Mouse (Mus musculus): Measurements from ENCODE around the gene Klhl25. TPM values are rescaled to one million over a fixed set of nuclear protein-coding genes. Genes with fewer than 3 reads are reported as not detected.
"Not testable (repeated sequence)": the region's sequence is repeated elsewhere in the genome, so short reads cannot be mapped to it uniquely, and the experiment has no call there.

Gene Klhl25
- total RNA-seq, 2 experiments from 2014 or later = 4.0 to 4.6 TPM

GRCm38 (mm10) chr7:75848776-75849670, 913 bp downstream of the Klhl25 start:
- intact Hi-C loops (cut with DNase I) = loop anchor here (1.0 kb wide), 1 partner anchor 31 kb away; no protein-coding TSS in a partner anchor
- no peak for TF ChIP-seq CTCF (IDR thresholded peaks at IDR 0.05)
- peak overlapping the region; percentile 94 for H3K27ac ChIP-seq
- peak overlapping the region; percentile 96 for H3K4me3 ChIP-seq
- DNase-seq = peak; percentile 48

- H3K4me3 ChIP-seq; H3K27ac ChIP-seq; intact Hi-C loops (cut with DNase I); DNase-seq: not testable (repeated sequence)
Observed at GRCm38 (mm10) chr7:75850396-75850795, 2.3 kb downstream of the Klhl25 start.

- intact Hi-C loops (cut with DNase I) = no loop called here
- no peak overlapping the region for H3K4me3 ChIP-seq
- H3K27ac ChIP-seq = no peak overlapping the region
- TF ChIP-seq CTCF (IDR thresholded peaks at IDR 0.05) = no peak
- DNase-seq = no peak
Observed at GRCm38 (mm10) chr7:75851290-75851689, 3.2 kb downstream of the Klhl25 start.

DNA sequence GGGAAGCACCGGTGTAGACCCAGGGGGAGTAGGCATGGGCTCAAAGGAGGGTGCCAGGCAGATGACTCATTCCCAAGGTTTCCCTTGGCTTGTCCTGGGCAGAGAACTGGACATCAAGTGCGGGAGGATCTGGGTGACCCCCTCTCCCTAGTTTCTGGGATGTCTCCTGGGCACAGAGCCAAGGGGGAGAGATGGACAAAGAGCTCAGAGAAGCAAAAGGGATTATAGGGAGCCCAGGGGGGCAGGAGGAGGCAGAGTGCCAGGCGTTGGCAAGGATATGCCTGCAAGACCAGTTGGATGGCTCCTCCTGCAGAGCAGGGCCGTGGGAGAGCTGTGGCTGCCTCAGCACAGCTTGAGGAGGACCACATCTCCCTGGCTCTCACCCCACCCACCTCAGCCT, 4.3 kb downstream of the Klhl25 start:
- peak overlapping the region; percentile 28; the same call in 1 of the 2 replicates for H3K27ac ChIP-seq
- peak; percentile 37 for DNase-seq
- intact Hi-C loops (cut with DNase I) = no loop called here
- TF ChIP-seq CTCF (IDR thresholded peaks at IDR 0.05) = no peak
- no peak overlapping the region for H3K4me3 ChIP-seq

DNA sequence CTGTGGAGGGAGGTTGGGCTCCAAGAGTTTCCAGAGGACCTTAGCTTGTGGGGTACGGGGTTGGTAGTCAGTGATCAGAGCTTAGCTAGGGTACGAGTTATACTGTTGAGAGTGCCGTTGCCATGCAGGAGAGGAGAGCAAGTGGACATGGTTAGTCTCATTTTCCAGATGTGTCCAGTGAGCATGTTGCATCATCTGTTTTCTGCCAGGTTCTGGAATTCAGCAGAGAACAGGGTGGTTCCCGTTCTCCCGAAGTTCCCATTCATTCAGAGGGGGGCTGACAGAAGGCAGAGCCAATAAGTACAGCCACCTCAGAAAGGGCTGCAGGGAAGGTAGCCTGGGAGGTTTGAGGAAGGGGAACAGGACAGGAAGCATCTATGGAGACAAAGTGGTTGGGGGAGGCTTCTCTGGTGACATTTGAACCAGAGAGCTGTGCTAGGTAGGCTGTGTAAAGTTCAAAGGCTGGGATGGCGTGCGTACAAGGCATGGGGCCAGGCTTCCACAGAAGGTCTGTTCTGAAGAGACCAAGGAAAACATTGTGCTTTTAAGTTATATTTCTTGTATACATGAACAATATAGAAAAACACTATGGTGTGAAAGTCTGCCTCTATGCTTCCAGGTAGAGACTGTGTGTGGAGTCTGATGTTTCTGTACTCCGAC, 5.2 kb downstream of the Klhl25 start:
- intact Hi-C loops (cut with DNase I) = no loop called here
- Histone ChIP-seq H3K4me3 (no peak overlapping the region), H3K27ac (peak overlapping the region; percentile 49)
- TF ChIP-seq CTCF (IDR thresholded peaks at IDR 0.05) = no peak
- DNase-seq = no peak

DNA sequence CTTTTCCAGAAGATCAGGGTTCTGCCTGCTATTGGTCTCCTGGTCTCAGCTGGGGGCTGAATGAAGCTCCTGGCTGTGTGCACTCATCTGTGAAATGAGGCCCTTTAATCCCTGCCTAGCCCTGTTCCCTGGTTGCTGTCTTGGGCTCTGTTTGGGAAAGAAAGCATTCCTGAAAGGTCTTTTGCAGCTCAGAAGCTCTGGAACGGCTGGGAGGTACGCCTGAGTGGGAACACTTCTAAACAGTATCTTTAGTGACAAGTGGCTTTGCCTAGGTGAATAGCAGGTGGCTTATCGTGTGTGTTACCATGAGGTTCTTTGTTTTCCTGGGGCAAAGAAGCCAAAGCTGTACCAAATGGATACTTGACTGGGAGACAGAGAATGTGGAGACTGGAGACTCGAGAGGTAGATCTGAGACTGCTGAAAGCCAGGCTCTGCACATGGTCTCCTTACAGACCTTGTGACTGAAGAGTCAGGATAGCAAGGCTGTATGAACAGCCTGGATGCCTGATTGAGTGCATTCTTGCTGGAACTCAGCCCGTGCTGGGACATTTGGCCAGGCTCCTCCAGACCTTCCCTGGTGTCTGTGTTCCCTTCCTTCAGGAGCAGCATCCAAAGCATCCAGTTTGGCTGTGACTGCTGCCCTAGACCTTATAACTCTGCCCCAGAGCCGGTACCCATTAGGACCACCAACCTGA, 6.3 kb downstream of the Klhl25 start:
- Histone ChIP-seq H3K27ac (peak overlapping the region; percentile 40), H3K4me3 (no peak overlapping the region)
- DNase-seq = no peak
- intact Hi-C loops (cut with DNase I) = no loop called here
- no peak for TF ChIP-seq CTCF (IDR thresholded peaks at IDR 0.05)

DNA sequence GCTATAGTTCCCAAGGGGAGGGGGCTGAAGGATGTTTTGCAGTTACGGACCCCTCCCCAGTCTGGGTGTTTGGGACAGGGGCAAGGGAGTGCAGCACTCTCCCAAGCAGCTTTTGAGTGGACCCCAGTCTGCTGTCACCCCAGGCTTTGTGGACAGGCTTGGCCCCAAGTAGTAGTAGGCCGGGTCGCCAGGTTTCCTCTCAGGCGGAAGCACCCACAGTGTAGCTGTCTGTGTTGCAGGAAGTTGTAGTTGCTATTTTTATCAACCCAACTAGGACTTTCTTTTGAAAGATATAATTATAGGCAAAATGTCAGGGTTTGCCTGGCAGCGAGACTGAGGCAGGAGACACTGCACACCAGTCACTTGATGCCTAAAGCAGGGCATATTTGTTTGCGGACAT, 6.9 kb downstream of the Klhl25 start:
- DNase-seq = no peak
- no peak overlapping the region for H3K4me3 ChIP-seq
- TF ChIP-seq CTCF (IDR thresholded peaks at IDR 0.05) = no peak
- peak overlapping the region; percentile 31; the same call in 1 of the 2 replicates for H3K27ac ChIP-seq
- intact Hi-C loops (cut with DNase I) = no loop called here

- no peak overlapping the region for H3K27ac ChIP-seq
- no peak for DNase-seq
- intact Hi-C loops (cut with DNase I) = no loop called here
- H3K4me3 ChIP-seq = no peak overlapping the region
- TF ChIP-seq CTCF (IDR thresholded peaks at IDR 0.05) = no peak
Observed at GRCm38 (mm10) chr7:75856259-75856658, 8.1 kb downstream of the Klhl25 start.

DNA sequence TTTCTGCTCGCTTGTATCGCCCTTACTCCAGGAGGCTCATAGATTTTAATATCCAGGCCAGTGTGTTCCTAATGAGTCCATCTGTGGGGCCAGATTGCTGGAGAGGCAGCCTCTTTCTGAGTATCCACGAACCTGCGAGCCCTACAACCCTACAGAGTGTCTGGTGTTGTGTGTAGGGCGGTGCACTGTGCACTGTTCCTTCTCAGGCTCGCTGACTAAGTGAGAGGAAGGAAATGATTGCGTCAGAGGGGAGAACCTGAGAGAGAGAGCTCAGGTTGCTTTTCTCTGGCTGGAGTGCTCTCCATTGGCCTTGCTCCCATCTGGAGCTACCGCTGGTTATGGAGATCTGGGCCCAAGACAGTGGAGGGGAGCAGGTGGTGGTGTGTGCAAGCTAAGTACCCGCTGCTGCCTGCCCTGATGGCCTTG, 11.7 kb downstream of the Klhl25 start:
- Histone ChIP-seq H3K27ac (peak overlapping the region; percentile 70), H3K4me3 (no peak overlapping the region; the same call in 1 of the 2 replicates)
- no peak for TF ChIP-seq CTCF (IDR thresholded peaks at IDR 0.05)
- intact Hi-C loops (cut with DNase I) = no loop called here
- DNase-seq = peak; percentile 84

DNA sequence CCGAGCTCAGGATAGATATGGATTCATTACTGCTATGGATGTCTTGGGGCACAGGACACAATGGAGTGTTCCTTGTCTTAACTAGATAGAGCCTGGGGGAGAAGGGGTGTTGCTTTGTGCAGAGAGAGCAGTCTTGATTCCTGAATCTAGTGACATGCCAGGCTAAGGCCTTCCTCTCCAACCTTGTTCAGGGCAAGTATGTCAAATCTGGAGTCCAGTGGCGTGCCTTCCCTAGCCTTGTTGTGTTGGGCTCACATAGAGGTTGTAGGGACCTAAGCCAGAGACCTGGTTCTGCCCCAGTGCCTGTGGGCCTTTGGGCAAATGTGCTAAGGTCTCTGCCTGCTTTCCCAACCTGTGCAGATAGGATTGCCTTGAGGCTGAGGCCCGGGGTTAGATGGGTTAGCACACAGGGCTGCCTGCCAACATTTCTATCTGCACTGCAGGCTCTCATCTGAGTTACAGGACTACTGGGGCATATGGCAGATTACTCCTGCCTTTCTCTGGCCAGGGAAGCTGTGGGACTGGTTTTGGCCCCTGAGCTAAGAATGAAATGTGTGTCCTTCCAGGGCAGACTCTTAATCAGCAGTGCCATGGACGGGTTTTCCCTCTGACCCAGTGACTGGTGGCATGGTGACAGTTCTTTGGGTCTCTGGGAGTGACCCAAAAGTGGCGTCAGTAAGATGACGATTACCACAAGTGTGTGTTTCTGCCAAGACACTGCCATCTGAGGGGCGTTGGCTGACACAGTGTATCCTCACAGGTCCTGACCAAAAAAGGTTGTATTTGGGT, 13.7 kb downstream of the Klhl25 start:
- intact Hi-C loops (cut with DNase I); H3K4me3 ChIP-seq; DNase-seq; H3K27ac ChIP-seq: not testable (repeated sequence)

- H3K27ac ChIP-seq; H3K4me3 ChIP-seq; intact Hi-C loops (cut with DNase I); DNase-seq: not testable (repeated sequence)
Observed at GRCm38 (mm10) chr7:75862427-75862781, 14.3 kb downstream of the Klhl25 start.

DNA sequence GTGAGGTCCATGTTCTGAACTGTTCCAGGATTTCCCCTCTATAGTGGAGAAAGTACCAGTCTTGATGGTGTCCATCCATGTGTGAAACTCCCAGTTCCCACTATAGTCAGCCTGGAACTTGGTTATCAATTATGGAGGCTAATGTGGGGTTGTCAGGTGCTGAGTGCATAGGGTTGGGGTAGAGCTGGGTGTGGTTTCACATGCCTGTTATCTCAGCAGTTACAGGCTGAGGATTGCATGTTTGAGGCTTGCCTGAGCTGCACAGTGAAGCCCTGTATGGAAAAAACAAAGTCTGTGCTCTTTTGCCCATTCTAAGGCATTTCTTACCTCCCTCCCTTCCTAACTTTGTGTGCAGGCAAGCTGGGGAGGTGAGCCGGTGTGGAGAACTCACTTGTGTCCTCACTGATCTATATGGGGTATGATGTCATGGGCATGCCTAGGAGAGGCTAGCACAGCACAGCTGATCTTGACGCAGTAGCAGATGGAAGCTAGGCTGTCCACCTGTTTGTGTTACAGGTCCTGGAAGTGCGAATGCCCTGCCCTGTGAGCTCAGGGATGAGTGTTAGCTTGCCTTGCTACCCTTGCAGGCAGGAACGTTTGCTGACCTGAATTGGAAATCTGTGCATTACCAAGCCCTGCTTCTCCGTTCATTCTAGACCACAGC, 15.3 kb downstream of the Klhl25 start:
- H3K27ac ChIP-seq; intact Hi-C loops (cut with DNase I); DNase-seq; H3K4me3 ChIP-seq: not testable (repeated sequence)

Measured in gastrocnemius, adult 2 months (tissue).